Mouse (Mus musculus) neural tube, embryonic 14.5 days (tissue): ENCODE measurements at regions not wholly inside any gene's neighbourhood (a gene's known extent, or its start where the extent isn't known, plus 50 kb on each side); places are given as distances from the start of the nearest gene placed in this dataset.

Experiments used
- ATAC-seq: fragments of 200-750 bp; cut with Nextera tagmentation; 2 replicates; pipeline ENCODE4 v1.8.0; 2017; ENCODE audit warnings: low read depth, mild to moderate bottlenecking, moderate TSS enrichment, moderate library complexity
- H3K27ac ChIP-seq: fragments of 300-500 bp; sonication (generic); 2 replicates; pipeline ENCODE4 v1.5.1; 2014; ENCODE audit warnings: low read depth, mild to moderate bottlenecking, control low read depth, low read length, moderate library complexity, mixed read lengths
- H3K27me3 ChIP-seq: fragments of 300-500 bp; sonication (generic); 2 replicates; pipeline ENCODE4 v1.6.1; 2014; ENCODE audit warnings: low read length; ENCODE audit not compliant: control insufficient read depth, insufficient read depth
- H3K36me3 ChIP-seq: fragments of 300-500 bp; sonication (generic); 2 replicates; pipeline ENCODE4 v1.6.1; 2014; ENCODE audit warnings: low read length, mixed read lengths; ENCODE audit not compliant: control insufficient read depth, insufficient read depth
- H3K4me1 ChIP-seq: fragments of 300-500 bp; sonication (generic); 2 replicates; pipeline ENCODE4 v1.6.1; 2014; ENCODE audit warnings: low read length; ENCODE audit not compliant: control insufficient read depth, insufficient read depth
- H3K4me2 ChIP-seq: fragments of 300-500 bp; sonication (generic); 2 replicates; pipeline ENCODE4 v1.6.1; 2014; ENCODE audit warnings: mild to moderate bottlenecking, low read depth, low read length, control low read depth
- H3K4me3 ChIP-seq: fragments of 300-500 bp; sonication (generic); 2 replicates; pipeline ENCODE4 v1.5.1; 2014; ENCODE audit warnings: low read depth, low read length, control low read depth, mixed read lengths
- H3K9ac ChIP-seq: fragments of 300-500 bp; sonication (generic); replicated peaks from 2 replicates; pipeline ENCODE4 v1.6.1; 2014; ENCODE audit warnings: low read depth, mild to moderate bottlenecking, control low read depth, low read length, mixed read lengths
- H3K9me3 ChIP-seq: fragments of 300-500 bp; sonication (generic); 2 replicates; pipeline ENCODE4 v1.6.1; 2016; ENCODE audit warnings: low read length; ENCODE audit not compliant: control insufficient read depth
- WGBS: fragments of 180-500 bp; shearing (Covaris S2); extraction: QIAGEN DNeasy Blood & Tissue Kit; methylation state at CpG from one replicate; pipeline ENCODE4 v1.1.7; 2014; 5-methylcytosine and 5-hydroxymethylcytosine counted together

GRCm38 (mm10) chr2:79566280-79566933, 68.7 kb upstream of the Itprid2 start:
- 5% methylated on average over 3 of the region's 3 CpGs for WGBS
- ATAC-seq, result no peak
- H3K9me3 ChIP-seq, result no peaks in the 10 kb centered on the region
- H3K27me3 ChIP-seq, result no peaks in the 10 kb centered on the region
- no peak overlapping the region for H3K9ac ChIP-seq
- no peaks in the 10 kb centered on the region for H3K36me3 ChIP-seq
- no peak overlapping the region for H3K4me2 ChIP-seq
- H3K27ac ChIP-seq, result no peak overlapping the region
- H3K4me1 ChIP-seq, result no peaks in the 10 kb centered on the region
- H3K4me3 ChIP-seq, result no peak overlapping the region

- H3K4me1 ChIP-seq, result no peaks in the 10 kb centered on the region
- H3K27ac ChIP-seq, result no peak overlapping the region
- no peaks in the 10 kb centered on the region for H3K36me3 ChIP-seq
- no peak overlapping the region for H3K9ac ChIP-seq
- ATAC-seq, result no peak
- 67% methylated on average over 3 of the region's 3 CpGs for WGBS
- no peaks in the 10 kb centered on the region for H3K27me3 ChIP-seq
- no peaks in the 10 kb centered on the region for H3K9me3 ChIP-seq
- H3K4me2 ChIP-seq, result no peak overlapping the region
- no peak overlapping the region for H3K4me3 ChIP-seq
Measured at GRCm38 (mm10) chr2:79567413-79567934, 67.7 kb upstream of the Itprid2 start.

DNA sequence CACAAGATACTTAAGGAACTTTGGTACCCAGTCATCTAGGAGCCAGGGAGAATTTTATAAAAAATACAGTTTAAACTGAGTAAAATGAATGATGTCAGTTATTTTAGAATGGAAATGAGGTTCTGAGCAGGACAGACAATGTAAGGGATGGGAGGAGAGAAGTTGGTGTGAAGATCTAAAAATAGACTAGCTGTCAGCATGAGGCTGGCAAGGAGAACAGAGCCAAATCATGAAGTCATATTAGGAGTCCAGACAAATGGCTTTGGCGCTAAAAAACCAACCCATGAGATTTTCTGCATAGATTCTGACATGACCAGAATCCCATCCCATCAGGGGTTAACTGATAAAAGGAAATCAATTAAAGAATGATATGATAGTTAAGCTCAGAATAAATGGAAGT, 65.5 kb upstream of the Itprid2 start:
- Histone ChIP-seq H3K27ac (no peak overlapping the region), H3K36me3 (no peaks in the 10 kb centered on the region), H3K27me3 (no peaks in the 10 kb centered on the region), H3K4me1 (no peaks in the 10 kb centered on the region), H3K9me3 (no peaks in the 10 kb centered on the region), H3K4me2 (no peak overlapping the region), H3K4me3 (no peak overlapping the region), H3K9ac (no peak overlapping the region)
- WGBS, result 100% methylated on average over 1 of the region's 1 CpGs
- no peak for ATAC-seq

DNA sequence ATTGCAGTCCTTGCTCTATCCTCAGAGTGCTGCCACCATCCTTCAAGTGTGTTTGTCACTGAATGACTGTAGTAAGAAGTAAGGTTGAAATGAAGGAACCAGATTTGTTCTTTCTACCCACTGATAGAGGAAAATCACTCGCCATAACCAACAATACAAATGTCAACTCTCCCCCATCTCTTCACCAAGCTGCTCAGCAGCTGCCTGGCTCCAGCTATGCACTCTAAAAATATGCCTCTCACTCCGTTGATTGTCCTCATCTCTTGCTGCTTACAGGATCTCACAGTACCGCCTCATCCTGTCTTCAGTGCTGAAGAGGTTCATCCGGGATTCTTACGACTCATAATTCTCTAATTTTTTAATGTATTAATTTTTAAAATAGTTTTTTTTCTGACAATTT, 63.2 kb upstream of the Itprid2 start:
- ATAC-seq, result no peak

GRCm38 (mm10) chr2:79575074-79575473, 60.1 kb upstream of the Itprid2 start:
- Histone ChIP-seq H3K4me2 (no peak overlapping the region), H3K4me1 (no peaks in the 10 kb centered on the region), H3K27ac (no peak overlapping the region), H3K9ac (no peak overlapping the region), H3K36me3 (no peaks in the 10 kb centered on the region), H3K4me3 (no peak overlapping the region), H3K9me3 (no peaks in the 10 kb centered on the region), H3K27me3 (no peaks in the 10 kb centered on the region)
- ATAC-seq, result no peak
- WGBS, result 66% methylated on average over 6 of the region's 6 CpGs

More for the DNA sequence above, 63.2 kb upstream of the Itprid2 start:
- Histone ChIP-seq H3K9ac (no peak overlapping the region), H3K4me1 (no peaks in the 10 kb centered on the region), H3K27ac (no peak overlapping the region), H3K36me3 (no peaks in the 10 kb centered on the region), H3K4me2 (no peak overlapping the region), H3K9me3 (no peaks in the 10 kb centered on the region), H3K4me3 (no peak overlapping the region), H3K27me3 (no peaks in the 10 kb centered on the region)
- WGBS, result 92% methylated on average over 5 of the region's 5 CpGs

GRCm38 (mm10) chr2:79585022-79585774, 50.0 kb upstream of the Itprid2 start:
- WGBS, result 45% methylated on average over 7 of the region's 7 CpGs
- no peak for ATAC-seq
- no peak overlapping the region for H3K9ac ChIP-seq
- no peaks in the 10 kb centered on the region for H3K9me3 ChIP-seq
- H3K4me1 ChIP-seq, result no peaks in the 10 kb centered on the region
- H3K27me3 ChIP-seq, result no peaks in the 10 kb centered on the region
- H3K4me2 ChIP-seq, result no peak overlapping the region
- no peaks in the 10 kb centered on the region for H3K36me3 ChIP-seq
- no peak overlapping the region for H3K27ac ChIP-seq
- no peak overlapping the region for H3K4me3 ChIP-seq
